Mouse (Mus musculus) thymus, adult 18-20 months (tissue): ENCODE measurements around the gene Wasl.

Experiments
- DNase-seq, 2 experiments: peaks; one replicate each; pipeline ENCODE4 v3.0.0; 2022; ENCODE audit warnings: mixed read lengths in 2 of 2

Gene Wasl

DNA sequence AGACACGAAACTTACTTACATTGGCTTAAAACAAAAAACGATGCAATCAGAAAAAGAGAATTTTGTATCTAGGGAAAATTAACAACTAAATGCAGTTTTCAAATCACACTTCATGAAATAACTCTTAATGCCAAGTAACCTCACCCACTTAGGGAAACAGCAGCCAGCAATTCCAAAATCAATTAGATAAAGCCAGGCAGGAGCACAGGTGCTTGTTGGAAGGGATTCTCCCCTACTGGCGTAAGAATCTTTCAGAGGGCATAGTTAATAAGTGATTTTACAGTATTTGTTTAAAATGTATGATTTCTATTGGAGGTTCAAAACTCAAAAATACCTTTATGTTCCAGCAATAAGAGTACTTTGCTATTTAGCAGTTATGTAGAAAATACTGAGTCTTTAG is 21.8 kb downstream of the Wasl start:
- no peak for DNase-seq

- DNase-seq: no peak
These were observed 22.6 kb downstream of the Wasl start for GRCm38 (mm10) chr6:24642161-24642560.

DNA sequence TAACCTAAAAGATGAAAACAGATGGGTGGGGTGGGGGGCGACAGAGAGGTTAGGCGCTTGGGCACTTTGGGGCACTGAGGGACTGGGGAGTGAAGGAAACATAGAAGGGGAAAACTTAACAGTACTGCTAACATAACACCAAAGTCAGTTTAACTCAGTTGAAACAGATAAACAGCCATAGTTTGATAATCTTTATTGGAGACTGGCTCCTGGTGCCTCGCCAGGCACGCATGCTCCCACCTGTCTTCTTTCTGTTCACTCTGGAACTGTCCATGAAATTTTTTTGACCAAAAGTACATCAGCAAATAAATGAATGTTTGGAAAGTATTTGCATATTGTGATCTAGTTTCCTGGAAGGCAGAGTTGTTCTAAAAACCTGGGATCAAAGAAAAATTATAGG is 23.5 kb downstream of the Wasl start:
- no peak for DNase-seq

- no peak for DNase-seq
These were observed 29.0 kb downstream of the Wasl start for GRCm38 (mm10) chr6:24635814-24636213.

GRCm38 (mm10) chr6:24634065-24634464 is 30.7 kb downstream of the Wasl start:
- DNase-seq: no peak

- DNase-seq: no peak
These were observed 32.7 kb downstream of the Wasl start for GRCm38 (mm10) chr6:24632061-24632460.

GRCm38 (mm10) chr6:24628499-24628898 is 36.3 kb downstream of the Wasl start:
- DNase-seq: no peak

DNA sequence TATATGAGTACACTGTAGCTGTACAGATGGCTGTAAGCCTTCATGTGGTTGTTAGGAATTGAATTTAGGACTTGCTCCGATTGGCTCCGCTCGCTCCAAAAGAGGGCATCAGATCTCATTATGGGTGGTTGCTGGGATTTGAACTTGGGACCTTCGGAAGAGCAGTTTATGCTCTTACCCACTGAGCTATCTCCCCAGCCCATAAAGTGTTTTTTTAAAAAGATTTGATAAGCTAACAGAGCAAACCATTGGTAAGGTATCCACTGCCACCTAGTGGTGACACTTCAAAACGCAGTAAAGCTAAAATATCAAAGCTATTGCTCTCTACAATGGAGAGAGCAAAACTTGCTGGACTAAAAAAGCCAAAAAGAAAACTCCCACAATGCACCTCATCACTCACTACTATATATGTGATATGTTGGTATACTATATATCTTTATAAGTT is 37.2 kb downstream of the Wasl start:
- no peak for DNase-seq

GRCm38 (mm10) chr6:24622098-24622497 is 42.7 kb downstream of the Wasl start:
- no peak for DNase-seq

GRCm38 (mm10) chr6:24620936-24621335 is 43.9 kb downstream of the Wasl start:
- no peak for DNase-seq

GRCm38 (mm10) chr6:24619285-24620045 is 45.3 kb downstream of the Wasl start:
- DNase-seq: no peak

DNA sequence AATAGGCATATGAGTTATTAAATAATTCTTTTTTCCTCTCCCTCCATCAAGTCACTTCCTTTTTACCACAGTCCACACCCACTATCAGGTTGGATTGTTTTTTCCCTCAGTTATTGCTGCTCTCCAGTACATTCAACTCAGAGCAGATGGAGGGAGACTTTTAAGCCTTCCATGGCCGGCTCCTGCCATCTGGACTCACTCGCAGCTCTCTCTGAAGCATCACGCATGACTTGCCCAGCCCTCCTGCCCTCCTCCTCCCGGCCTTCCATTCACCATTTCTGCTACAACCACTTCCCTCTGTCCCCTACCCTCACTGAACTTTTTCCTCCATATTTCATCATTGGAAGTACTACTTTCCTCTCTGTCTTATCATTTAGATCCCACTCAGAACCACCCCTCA is 48.1 kb downstream of the Wasl start:
- DNase-seq: no peak

- no peak for DNase-seq
These were observed 50.9 kb downstream of the Wasl start for GRCm38 (mm10) chr6:24613918-24614317.

- no peak for DNase-seq
These were observed 51.5 kb downstream of the Wasl start for GRCm38 (mm10) chr6:24613346-24613745.

- DNase-seq: no peak
These were observed 52.6 kb downstream of the Wasl start for GRCm38 (mm10) chr6:24612074-24612755.

DNA sequence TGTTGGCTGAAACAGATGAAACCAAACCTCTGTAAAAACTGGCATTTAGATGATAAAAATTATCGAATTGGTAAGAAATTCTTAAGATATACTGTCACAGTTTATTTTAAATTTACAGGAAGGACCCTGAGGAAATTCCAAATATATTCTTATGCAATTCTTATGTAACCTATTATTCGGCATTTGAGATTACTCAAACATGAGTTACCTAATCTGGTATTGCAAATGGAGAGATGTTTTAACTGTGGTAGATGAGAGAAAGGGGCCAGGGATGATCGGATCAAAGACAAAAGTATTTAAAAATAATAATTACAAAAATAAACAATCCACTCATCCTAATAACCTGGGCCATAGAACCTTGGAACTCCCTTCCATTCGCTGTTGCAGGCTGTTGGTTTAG is 54.5 kb downstream of the Wasl start:
- no peak for DNase-seq

- DNase-seq: no peak
These were observed 55.3 kb downstream of the Wasl start for GRCm38 (mm10) chr6:24609531-24609930.

GRCm38 (mm10) chr6:24608682-24609081 is 56.1 kb downstream of the Wasl start:
- DNase-seq: no peak

- DNase-seq: no peak
These were observed 56.7 kb downstream of the Wasl start for GRCm38 (mm10) chr6:24608129-24608528.

GRCm38 (mm10) chr6:24607531-24607930 is 57.3 kb downstream of the Wasl start:
- no peak for DNase-seq

DNA sequence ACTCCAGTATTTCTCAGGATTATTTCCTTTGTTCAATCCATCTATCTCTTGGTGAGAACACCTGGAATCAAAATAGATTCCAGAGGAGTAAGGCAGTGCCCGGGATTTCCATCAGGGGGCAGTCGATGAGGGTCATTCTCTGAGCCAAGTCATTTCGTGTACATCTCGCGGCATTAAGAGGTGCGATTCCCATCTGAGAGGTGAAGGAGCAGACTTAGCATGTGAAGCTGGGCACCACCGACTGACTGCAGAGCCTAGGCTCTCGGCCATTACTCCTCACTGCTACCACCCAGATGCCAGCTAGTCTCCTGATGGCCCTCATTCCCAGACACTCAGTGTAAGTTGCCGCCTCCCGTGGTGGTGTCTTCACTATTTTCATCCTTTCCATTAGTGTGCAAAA is 58.3 kb downstream of the Wasl start:
- no peak for DNase-seq

- DNase-seq: no peak
These were observed 59.2 kb downstream of the Wasl start for GRCm38 (mm10) chr6:24605631-24606030.

- no peak for DNase-seq
These were observed 60.5 kb downstream of the Wasl start for GRCm38 (mm10) chr6:24604289-24604688.

DNA sequence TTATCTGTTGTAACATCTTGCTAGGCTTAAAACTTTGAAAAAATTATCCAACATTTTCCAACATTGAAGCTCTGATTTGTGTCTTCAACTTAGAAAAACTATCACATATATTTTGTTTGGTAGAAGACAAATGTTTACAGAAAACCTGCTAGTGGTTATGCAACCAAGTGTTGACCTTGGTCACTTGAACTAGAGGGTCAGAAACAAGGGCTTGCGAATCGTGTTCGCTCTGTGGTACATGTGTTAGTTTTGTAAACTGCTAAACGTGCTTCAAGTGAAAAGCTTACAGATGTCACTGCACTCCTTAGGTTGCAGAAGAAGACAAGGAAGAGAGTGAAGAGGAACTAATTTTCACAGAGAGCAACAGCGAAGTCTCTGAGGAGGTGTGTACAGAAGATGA is 61.8 kb downstream of the Wasl start:
- DNase-seq: no peak

DNA sequence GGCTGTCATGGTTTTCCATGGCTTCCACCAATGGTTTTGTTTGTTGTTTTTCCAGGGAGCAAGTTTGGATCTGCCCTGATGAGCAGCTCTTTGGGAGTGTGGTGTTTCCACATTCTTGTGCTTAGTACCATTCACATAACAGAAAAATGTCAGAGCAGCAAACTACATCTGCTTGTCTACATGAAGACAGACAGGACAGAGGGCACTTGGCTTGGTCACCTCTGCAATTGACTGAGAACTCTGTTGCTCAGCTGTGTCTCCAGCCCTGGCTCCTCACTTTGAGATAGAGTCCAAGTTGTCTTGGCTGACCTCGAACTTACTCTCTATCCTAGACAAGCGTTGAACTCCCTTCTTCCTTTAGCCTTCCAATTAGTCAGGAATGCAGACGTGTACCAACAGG is 62.5 kb downstream of the Wasl start:
- no peak for DNase-seq
